Mouse (Mus musculus) brown adipose tissue, adult 24 weeks (tissue): ENCODE data around the gene Ifi206. TPM values are rescaled to one million over a fixed set of nuclear protein-coding genes. Genes with fewer than 3 reads are reported as not detected.
A peak's percentile ranks its signal among the peaks of the same experiment; 100 is the strongest.

Experiments
- H3K27ac ChIP-seq: fragments of 200-500 bp; replicated peaks from 2 replicates; pipeline ENCODE4 v1.5.1; 2012; ENCODE audit warnings: low read depth, mild to moderate bottlenecking, low read length
- H3K4me1 ChIP-seq: fragments of 200-500 bp; 2 replicates; pipeline ENCODE4 v1.6.1; 2012; ENCODE audit warnings: low read length, mixed read lengths; ENCODE audit not compliant: control insufficient read depth, insufficient read depth, insufficient read length
- H3K4me3 ChIP-seq: fragments of 200-500 bp; 2 replicates; pipeline ENCODE4 v1.5.1; 2012; ENCODE audit warnings: low read depth, mild to moderate bottlenecking, low read length, moderate library complexity; ENCODE audit not compliant: insufficient read depth
- polyA plus RNA-seq: library from polyadenylated mRNA; stranded (reverse); fragments of >200 nt; gene quantifications from 2 replicates; pipeline ENCODE4 v1.2.4, GENCODE M21; 2012; ENCODE audit not compliant: missing spikeins, insufficient read depth, insufficient read length

Ifi206 gene
- polyA plus RNA-seq, 1 experiment = not detected

GRCm38 (mm10) chr1:173437161-173437953 is 53.5 kb downstream of the Ifi206 start:
- Histone ChIP-seq H3K4me3 (no peak overlapping the region), H3K4me1 (no peaks in the 10 kb centered on the region), H3K27ac (no peak overlapping the region)

- Histone ChIP-seq H3K4me3 (no peak overlapping the region), H3K4me1 (no peaks in the 10 kb centered on the region), H3K27ac (no peak overlapping the region)
These were observed 58.4 kb downstream of the Ifi206 start for GRCm38 (mm10) chr1:173432411-173432810.

GRCm38 (mm10) chr1:173429995-173430699 is 60.7 kb downstream of the Ifi206 start:
- no peaks in the 10 kb centered on the region for H3K4me1 ChIP-seq
- H3K4me3 ChIP-seq = no peak overlapping the region
- no peak overlapping the region for H3K27ac ChIP-seq

DNA sequence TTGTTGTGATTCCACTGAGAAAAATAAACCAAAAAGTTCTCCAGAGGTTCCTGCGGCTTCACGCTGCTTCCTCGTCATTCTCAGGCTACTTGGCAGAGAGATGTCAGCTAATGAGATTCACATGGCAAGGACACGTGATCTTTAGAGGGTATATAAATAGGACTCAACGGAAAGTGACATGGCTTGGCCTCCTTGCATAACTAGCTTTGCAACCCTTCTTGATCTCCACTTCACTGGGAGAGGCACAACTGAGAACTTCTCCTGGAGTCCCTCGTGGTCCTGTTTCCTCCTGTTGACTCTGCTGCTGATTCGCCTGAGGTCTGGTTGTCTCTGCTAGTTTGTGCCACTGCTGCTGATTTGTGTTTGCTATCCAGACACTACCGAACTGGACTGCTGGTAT is 63.5 kb downstream of the Ifi206 start:
- Histone ChIP-seq H3K27ac (no peak overlapping the region), H3K4me3 (no peak overlapping the region), H3K4me1 (no peaks in the 10 kb centered on the region)

DNA sequence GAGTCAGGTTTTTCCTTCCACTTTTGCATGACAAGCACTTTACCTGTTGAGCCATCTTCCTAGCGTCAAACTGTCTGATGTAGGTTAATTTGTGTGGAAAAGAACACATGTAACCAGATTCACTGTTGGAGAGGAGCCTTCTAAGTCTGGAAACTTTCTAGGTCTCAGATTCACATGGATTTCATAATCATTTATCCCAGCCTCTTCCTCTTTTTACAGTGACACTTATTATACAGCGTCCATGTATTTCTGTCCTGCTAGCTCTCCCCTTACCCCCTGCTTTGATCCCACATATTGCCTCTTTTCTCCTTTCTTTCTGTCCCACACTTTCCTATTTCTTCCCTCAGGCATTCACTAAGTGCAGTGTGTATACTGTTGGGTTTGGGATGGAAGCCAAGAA is 64.5 kb downstream of the Ifi206 start:
- H3K4me1 ChIP-seq = no peaks in the 10 kb centered on the region
- no peak overlapping the region for H3K27ac ChIP-seq
- no peak overlapping the region for H3K4me3 ChIP-seq

- no peak overlapping the region for H3K27ac ChIP-seq
- H3K4me3 ChIP-seq = peak overlapping the region; percentile 15; the same call in 1 of the 2 replicates
- H3K4me1 ChIP-seq = no peaks in the 10 kb centered on the region
These were observed 70.5 kb downstream of the Ifi206 start for GRCm38 (mm10) chr1:173420374-173420773.

DNA sequence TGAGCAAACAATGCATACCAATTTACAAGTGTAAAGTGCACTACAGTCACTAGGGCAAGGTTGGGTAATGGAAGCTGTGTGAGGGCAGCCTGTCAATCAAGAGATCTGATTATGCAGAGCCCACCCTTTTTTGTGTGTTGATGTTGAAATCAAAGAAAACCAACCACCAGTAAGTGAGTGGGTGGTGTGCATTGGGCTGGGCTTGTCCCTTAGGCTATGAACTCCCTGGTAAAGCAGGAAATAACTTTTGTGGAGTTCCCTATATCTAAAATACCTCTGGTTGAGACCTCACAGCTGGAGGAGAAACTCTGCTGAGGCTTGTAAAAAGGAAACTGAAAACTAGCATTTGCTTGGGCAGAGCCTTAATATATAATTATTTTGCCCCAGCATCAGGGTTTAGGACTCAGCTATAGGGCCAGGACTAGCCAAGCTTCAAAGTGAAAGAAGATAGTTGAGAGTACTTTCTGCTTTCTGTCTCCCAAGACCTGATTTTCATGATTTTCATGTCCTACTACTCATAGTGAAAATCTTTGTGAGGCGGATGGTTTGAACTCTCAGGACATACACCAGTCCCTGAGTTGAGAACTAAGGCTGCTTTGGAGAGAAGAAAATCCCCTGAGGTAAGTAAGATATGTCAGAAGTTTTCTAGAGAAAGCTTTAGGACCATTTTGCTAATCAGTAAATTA is 71.8 kb downstream of the Ifi206 start:
- Histone ChIP-seq H3K4me1 (no peaks in the 10 kb centered on the region), H3K4me3 (no peak overlapping the region; the same call in 1 of the 2 replicates), H3K27ac (no peak overlapping the region)

GRCm38 (mm10) chr1:173418516-173418915 is 72.3 kb downstream of the Ifi206 start:
- Histone ChIP-seq H3K4me1 (no peaks in the 10 kb centered on the region), H3K27ac (no peak overlapping the region), H3K4me3 (no peak overlapping the region)

Other genes with a start within 250 kb of the Ifi206 start
- gene Olfr418, start 225.0 kb downstream of the Ifi206 start, polyA plus RNA-seq = not detected in 2 replicates
- gene Mptx2, start 213.3 kb downstream of the Ifi206 start, polyA plus RNA-seq = not detected in 2 replicates
- 2.1 and 11.6 TPM in 2 replicates for gene Ackr1, start 157.3 kb downstream of the Ifi206 start, polyA plus RNA-seq
- gene Aim2, start 140.2 kb downstream of the Ifi206 start, polyA plus RNA-seq = not detected in 2 replicates
- 5.1 and 7.2 TPM in 2 replicates for gene Cadm3, start 123.3 kb downstream of the Ifi206 start, polyA plus RNA-seq
- not detected in 2 replicates for gene Ifi214, start 44.9 kb upstream of the Ifi206 start, polyA plus RNA-seq
- gene Ifi213, start 108.2 kb upstream of the Ifi206 start, polyA plus RNA-seq = 1.3 TPM in 1 of 2 replicates, not detected in the other
- 0.75 and 2.0 TPM in 2 replicates for gene Ifi209, start 139.9 kb upstream of the Ifi206 start, polyA plus RNA-seq
- 1.1 TPM in 1 of 2 replicates, not detected in the other for gene Ifi208, start 182.6 kb upstream of the Ifi206 start, polyA plus RNA-seq